ENCODE assay signal across 7 mouse cellular contexts in genomic region chr13:104947958-104948357, GRCm38 (mm10).
DNase-seq lines count a peak whose midpoint lies in the region; ATAC-seq lines count a peak whose summit lies in the region.

No protein-coding gene starts in this region.

- ATAC-seq in intestine, embryonic 15.5 days = peak; percentile 80

- H3K9me3 ChIP-seq in intestine, embryonic 15.5 days = no peaks in the 10 kb centered on the region
- H3K9me3 ChIP-seq in midbrain, embryonic 10.5 days (replicated peaks) = no peaks in the 10 kb centered on the region

- intact Hi-C loops in left cerebral cortex, postnatal 25 days (cut with DNase I) = loop anchor here (1.0 to 5.0 kb wide), 4 partner anchors 106 to 429 kb away; partner anchors contain the start of gene Rgs7bp

- no peak overlapping the region for H3K9ac ChIP-seq in intestine, embryonic 15.5 days

- peak overlapping the region; percentile 43 for H3K4me2 ChIP-seq in intestine, embryonic 15.5 days (replicated peaks)

- H3K27me3 ChIP-seq in intestine, embryonic 15.5 days (replicated peaks) = no peaks in the 10 kb centered on the region
- no peaks in the 10 kb centered on the region for H3K27me3 ChIP-seq in midbrain, embryonic 10.5 days (ENCODE audit: low read depth, poor library complexity, severe bottlenecking)

- no peak overlapping the region for H3K4me3 ChIP-seq in intestine, embryonic 15.5 days (replicated peaks)
- H3K4me3 ChIP-seq in midbrain, embryonic 10.5 days = 0 out of 2 replicates have a peak overlapping the region, but pooled peaks have one; percentile 24

- under 1% methylated on average over 7 of the region's 7 CpGs for WGBS in intestine, embryonic 15.5 days
- WGBS in midbrain, embryonic 10.5 days = under 1% methylated on average over 7 of the region's 7 CpGs

- no peaks in the 10 kb centered on the region for H3K36me3 ChIP-seq in intestine, embryonic 15.5 days
- H3K36me3 ChIP-seq in midbrain, embryonic 10.5 days = no peaks in the 10 kb centered on the region

- DNase-seq in adrenal gland, adult 2 months = peak; percentile 72
- DNase-seq in embryo, embryonic 11 days = peak; percentile 94
- peak; percentile 24 to 76 for DNase-seq in gastrocnemius, postnatal 4 days (ENCODE audit: low spot score in 2 of 2)
- peak; percentile 84 to 91 for DNase-seq in left cerebral cortex, postnatal 25 days (ENCODE audit: low spot score in 2 of 2)
- peak; percentile 82 for DNase-seq in midbrain, embryonic 10.5 days (ENCODE audit: low spot score)
- peak; percentile 57 for DNase-seq in skeletal muscle tissue, adult 2 months (ENCODE audit: low read depth, low spot score)

- no peak overlapping the region for H3K27ac ChIP-seq in intestine, embryonic 15.5 days
- no peak overlapping the region for H3K27ac ChIP-seq in midbrain, embryonic 10.5 days (replicated peaks)

- no peaks in the 10 kb centered on the region for H3K4me1 ChIP-seq in intestine, embryonic 15.5 days (replicated peaks)
- no peaks in the 10 kb centered on the region for H3K4me1 ChIP-seq in midbrain, embryonic 10.5 days
